Mouse (Mus musculus): ENCODE results near the gene Nipsnap1. TPM values are rescaled to one million over a fixed set of nuclear protein-coding genes. Genes with fewer than 3 reads are reported as not detected.
A peak's percentile ranks its signal among the peaks of the same experiment; 100 is the strongest.

The Nipsnap1 gene
- total and polyA plus RNA-seq, 3 experiments: 13.7 to 22.9 TPM; not detected in 1

GRCm38 (mm10) chr11:4916068-4916467 lies 42.3 kb downstream of the Nipsnap1 start:
- DNase-seq (ENCODE audit: low read depth, low spot score): peak; percentile 86
- peaks cover 0 to 6% of the 10 kb centered on the region in 2 experiments; a peak in 2 of 4 replicates for H3K36me3 ChIP-seq (ENCODE audit: control insufficient read depth in 1 of 2, insufficient read depth in 2 of 2, low read length in 2 of 2)
- TF ChIP-seq TBP (IDR thresholded peaks at IDR 0.05; ENCODE audit: low read depth, low read length) (no peak), CHD2 (IDR thresholded peaks at IDR 0.05; ENCODE audit: low read length) (no peak), JUND (IDR thresholded peaks at IDR 0.05; ENCODE audit: low read depth, low read length) (no peak), POLR2AphosphoS5 (IDR thresholded peaks at IDR 0.05; ENCODE audit: borderline replicate concordance, low read depth, low read length) (no peak), MYB (IDR thresholded peaks at IDR 0.05; ENCODE audit: low read depth, low read length) (no peak), SMC3 (IDR thresholded peaks at IDR 0.05; ENCODE audit: low read depth, low read length) (peak; percentile 95), KAT2A (conservative IDR thresholded peaks at IDR 0.05; ENCODE audit: low read depth, low read length) (no peak), MYC (IDR thresholded peaks at IDR 0.05; ENCODE audit: low read depth, low read length) (peak; percentile 34; the same call in 1 of the 2 replicates), USF2 (IDR thresholded peaks at IDR 0.05; ENCODE audit: borderline replicate concordance in 1 of 2, insufficient read depth in 1 of 2, low read depth in 1 of 2, low read length in 2 of 2) (no peak), CTCF (IDR thresholded peaks at IDR 0.05 in 2 of 3, conservative IDR thresholded peaks at IDR 0.05 in 1 of 3; ENCODE audit: control insufficient read depth in 1 of 3, insufficient read depth in 1 of 3, low read depth in 2 of 3, low read length in 3 of 3, poor library complexity in 1 of 3, severe bottlenecking in 1 of 3) (peak; percentile 85 to 92 (median 88)), TAL1 (IDR thresholded peaks at IDR 0.05; ENCODE audit: low read length) (no peak), ZC3H11A (IDR thresholded peaks at IDR 0.05; ENCODE audit: low read depth, low read length) (peak; percentile 81), ELF1 (IDR thresholded peaks at IDR 0.05; ENCODE audit: low read depth, low read length) (0 out of 2 replicates have a peak, but pooled peaks have one; percentile 44), EP300 (IDR thresholded peaks at IDR 0.05; ENCODE audit: low read depth in 1 of 2, low read length in 2 of 2) (no peak), ZKSCAN1 (IDR thresholded peaks at IDR 0.05; ENCODE audit: low read depth, low read length) (no peak), GABPA (IDR thresholded peaks at IDR 0.05; ENCODE audit: low read depth, low read length) (no peak), NELFE (IDR thresholded peaks at IDR 0.05; ENCODE audit: low read depth, low read length) (no peak), TCF12 (IDR thresholded peaks at IDR 0.05; ENCODE audit: low read depth, low read length) (no peak), ETS1 (IDR thresholded peaks at IDR 0.05; ENCODE audit: low read depth, low read length) (no peak), RAD21 (IDR thresholded peaks at IDR 0.05; ENCODE audit: low read depth, low read length) (peak; percentile 87), UBTF (IDR thresholded peaks at IDR 0.05; ENCODE audit: borderline replicate concordance, insufficient read depth, low read depth, low read length) (no peak), BHLHE40 (IDR thresholded peaks at IDR 0.05; ENCODE audit: borderline replicate concordance, low read depth, low read length) (no peak), MEF2A (IDR thresholded peaks at IDR 0.05; ENCODE audit: extremely low read depth, insufficient replicate concordance, low read depth, low read length, poor library complexity, severe bottlenecking) (no peak), MXI1 (IDR thresholded peaks at IDR 0.05; ENCODE audit: low read depth, low read length) (no peak), ZMIZ1 (IDR thresholded peaks at IDR 0.05; ENCODE audit: low read depth, low read length) (no peak), USF1 (IDR thresholded peaks at IDR 0.05; ENCODE audit: low read depth, low read length) (no peak), GATA1 (IDR thresholded peaks at IDR 0.05; ENCODE audit: low read depth, low read length) (no peak), CHD1 (IDR thresholded peaks at IDR 0.05; ENCODE audit: low read depth, low read length) (no peak), MAX (IDR thresholded peaks at IDR 0.05; ENCODE audit: low read length) (no peak), SIN3A (IDR thresholded peaks at IDR 0.05; ENCODE audit: low read length) (peak; percentile 39; the same call in 1 of the 2 replicates), RCOR1 (IDR thresholded peaks at IDR 0.05; ENCODE audit: low read depth, low read length) (no peak), POLR2A (IDR thresholded peaks at IDR 0.05; ENCODE audit: control insufficient read depth in 1 of 2, insufficient read depth in 1 of 2, low read depth in 1 of 2, low read length in 2 of 2, poor library complexity in 1 of 2) (no peak)

More at GRCm38 (mm10) chr11:4916068-4916467, 42.3 kb downstream of the Nipsnap1 start:
- Histone ChIP-seq H3K27me3 (ENCODE audit: control insufficient read depth in 1 of 2, insufficient read depth in 2 of 2, low read length in 2 of 2) (no peaks in the 10 kb centered on the region), H3K27ac (ENCODE audit: control insufficient read depth, low read depth, low read length) (no peak overlapping the region), H3K9ac (ENCODE audit: control insufficient read depth, low read depth, low read length, poor library complexity, severe bottlenecking) (no peak overlapping the region), H3K9me3 (replicated peaks; ENCODE audit: insufficient read depth, low read length) (no peaks in the 10 kb centered on the region), H3K4me3 (ENCODE audit: control insufficient read depth in 1 of 2, insufficient read depth in 1 of 2, low read depth in 2 of 2, low read length in 2 of 2) (no peak overlapping the region), H3K79me2 (ENCODE audit: control insufficient read depth, insufficient read depth, low read length, poor library complexity) (no peaks in the 10 kb centered on the region), H3K4me1 (ENCODE audit: control insufficient read depth in 1 of 2, insufficient read depth in 2 of 2, low read length in 2 of 2) (no peaks in the 10 kb centered on the region)
